Mouse (Mus musculus) ovary, postnatal 36 days (tissue): ENCODE measurements around the gene Srarp.

ENCODE experiments used
- DNase-seq: peaks from one replicate; pipeline ENCODE4 v3.0.0; 2022; ENCODE audit warnings: low spot score, mixed read lengths

The Srarp gene

DNA sequence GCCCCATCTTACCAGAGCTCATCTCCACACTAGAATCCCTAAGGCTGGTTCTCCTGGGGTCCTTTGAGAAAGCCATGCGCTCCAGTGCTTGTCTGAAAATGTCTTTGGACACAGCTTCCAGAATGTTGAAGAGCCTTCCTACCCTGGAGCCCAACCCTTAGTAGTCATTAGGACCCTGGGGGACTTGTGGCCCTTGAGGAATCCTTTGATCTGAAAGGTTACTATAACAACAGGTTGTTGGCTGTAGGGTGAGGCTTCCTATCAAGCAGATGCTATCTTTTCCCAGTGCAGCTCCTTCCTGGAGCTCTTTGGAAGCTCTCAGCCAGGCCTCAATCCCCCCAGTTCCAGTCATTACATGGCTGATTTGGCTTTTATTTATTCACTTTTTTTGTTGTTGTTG is at the start of gene Srarp:
Gene Srarp, minus strand, starts transcription at position 132 of the 400 bp plus-strand sequence.
- DNase-seq = no peak

DNA sequence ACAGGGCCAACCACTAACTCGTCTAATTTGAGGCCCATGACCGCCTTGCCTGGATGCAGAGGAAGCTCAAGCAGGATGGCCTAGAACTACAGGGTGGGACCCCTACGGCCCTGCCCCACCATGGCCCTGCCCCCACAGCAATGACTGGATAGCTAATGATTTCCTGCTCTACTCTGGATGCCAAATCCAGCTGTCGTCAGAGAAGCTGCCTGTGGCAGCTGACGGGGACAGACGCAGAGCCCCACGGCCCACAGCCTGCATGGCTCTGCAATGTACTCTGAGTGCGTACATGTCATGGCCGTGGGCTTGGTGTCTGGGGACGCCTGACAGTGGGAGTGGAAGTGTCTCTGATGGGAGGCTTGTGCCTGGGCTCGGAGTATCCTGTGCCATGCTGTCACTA is 48.2 kb upstream of the Srarp start:
- DNase-seq = no peak

DNA sequence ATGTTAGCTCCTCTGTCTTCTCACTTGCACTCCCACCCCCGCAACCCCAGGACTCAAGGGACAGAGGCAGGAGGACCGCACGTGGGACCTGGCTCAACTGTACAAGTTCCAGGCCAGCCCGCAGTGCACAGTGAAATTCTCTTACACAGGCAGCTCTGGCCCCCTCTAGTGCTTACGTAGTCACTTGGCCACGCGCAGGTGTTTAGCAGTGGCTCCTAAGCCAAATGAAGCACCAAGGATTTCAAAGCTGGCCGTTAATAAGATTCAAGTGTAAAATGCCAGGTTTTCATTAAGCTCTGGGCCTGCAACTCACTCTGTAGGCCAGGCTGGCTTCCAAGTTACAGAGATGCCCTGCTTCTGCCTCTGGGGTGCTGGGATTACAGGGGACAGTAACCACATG is 43.5 kb upstream of the Srarp start:
- DNase-seq = no peak

DNA sequence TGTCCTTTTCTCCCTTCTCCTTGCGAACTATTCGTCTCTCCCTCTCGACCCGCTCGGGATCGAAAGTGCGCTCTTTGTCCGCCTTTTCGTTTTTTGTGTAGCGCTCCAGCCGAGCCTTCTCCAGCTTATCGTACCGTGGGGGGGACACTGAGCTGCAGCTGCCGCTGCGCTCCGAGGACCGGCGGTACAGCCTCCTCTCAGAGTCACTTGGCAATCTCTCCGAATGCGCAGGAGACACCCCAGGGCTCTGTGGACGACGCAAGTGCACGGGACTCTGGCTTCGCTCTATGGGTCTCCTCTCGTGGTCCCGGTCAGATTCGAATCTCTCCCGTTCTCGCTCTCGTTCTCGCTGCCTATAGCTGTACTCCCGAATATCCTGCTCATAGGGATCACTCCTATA is 42.9 kb upstream of the Srarp start:
- no peak for DNase-seq

DNA sequence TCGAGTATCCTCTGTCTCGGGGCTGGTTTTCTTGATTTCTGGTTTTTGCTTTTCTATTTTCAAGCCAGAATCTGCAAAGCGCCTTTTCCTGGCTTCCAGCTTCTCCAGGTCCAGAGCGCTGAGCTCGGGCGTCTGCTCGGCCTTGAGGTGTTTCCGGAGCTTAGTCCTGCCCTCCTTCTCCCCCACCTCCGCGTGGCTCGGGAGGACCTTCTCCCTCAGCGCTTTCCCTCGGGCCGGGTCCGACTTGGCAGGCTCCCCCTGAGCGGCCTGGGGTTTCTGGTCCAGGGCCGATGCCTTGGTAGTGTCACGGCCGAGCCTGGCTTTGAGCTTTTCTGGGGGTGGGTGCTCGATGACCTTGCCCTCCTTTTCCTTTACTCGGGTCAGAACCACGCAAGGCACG is 42.3 kb upstream of the Srarp start:
- peak; percentile 44 for DNase-seq

DNA sequence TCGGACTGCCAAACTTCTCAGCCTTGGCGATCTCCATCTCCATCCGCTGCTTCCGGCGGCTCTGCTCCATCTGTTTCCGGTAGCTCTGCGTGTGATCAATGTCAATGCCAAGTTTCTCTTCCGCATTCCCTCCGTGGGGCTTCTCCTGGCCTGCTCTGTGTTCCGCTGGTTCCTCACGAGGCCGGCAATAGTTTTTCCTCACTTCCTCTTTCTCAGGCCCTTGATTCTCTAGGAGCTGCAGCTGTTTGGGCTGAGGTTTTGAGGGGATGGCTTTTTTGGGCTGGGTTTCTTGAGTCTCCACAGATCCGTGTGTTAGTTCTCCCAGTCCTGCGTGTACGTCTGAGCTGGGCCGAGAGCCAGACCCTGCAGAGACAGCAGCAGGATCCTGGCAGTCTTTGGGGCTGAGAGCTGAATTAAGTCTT is 41.8 kb upstream of the Srarp start:
- no peak for DNase-seq

DNA sequence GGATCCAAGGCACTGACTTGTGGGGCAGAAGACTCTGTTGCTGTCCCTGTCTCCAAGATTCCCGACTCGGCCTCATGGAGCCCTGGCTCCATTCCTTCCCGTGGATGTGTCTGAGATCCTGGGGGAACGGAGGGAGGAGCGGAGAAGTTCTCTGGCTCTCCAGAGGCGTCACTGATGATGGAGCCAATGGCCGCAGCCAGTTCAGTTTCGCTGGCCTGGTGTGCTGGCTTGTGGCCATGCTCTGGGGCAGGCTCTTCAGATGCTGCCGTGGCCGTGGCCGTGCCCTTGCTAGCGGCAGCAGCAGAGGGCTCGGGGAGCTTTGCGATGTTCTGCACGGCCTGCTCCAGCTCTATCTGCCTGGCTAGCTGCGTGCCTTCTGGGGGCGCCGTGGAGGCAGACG is 38.5 kb upstream of the Srarp start:
- DNase-seq = no peak

DNA sequence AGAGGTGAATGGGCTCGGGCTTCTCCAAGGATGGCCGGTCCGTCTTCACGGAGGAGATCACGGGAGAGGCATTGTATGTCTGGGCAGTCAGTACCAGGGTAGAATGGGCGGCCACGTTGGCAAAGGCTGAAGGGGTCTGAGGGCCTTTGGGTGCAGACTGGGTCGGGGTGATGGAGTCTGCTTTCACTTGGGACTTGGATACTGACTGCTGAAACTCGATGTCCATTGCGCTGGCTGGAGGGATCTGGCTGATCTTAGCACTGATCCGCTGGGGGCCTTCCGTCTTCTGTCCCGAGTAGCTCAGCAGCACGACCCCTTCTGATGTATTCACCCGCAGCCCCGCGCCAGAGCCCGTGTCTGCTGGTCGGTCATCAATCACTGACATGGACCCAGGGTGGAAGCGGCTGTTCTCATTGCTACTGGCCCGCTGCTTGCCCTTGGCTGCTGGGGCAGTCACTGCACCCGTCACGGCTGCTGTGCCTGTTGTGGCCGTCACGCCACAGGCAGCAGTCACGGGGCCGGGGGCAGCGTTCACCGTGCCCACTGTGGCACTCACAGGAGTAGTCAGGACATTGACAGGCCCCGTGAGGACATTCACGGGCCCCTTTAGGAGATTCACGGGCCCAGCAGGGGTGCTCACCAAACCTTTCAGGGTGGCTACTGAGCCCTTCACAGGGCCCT is 36.9 kb upstream of the Srarp start:
- no peak for DNase-seq

DNA sequence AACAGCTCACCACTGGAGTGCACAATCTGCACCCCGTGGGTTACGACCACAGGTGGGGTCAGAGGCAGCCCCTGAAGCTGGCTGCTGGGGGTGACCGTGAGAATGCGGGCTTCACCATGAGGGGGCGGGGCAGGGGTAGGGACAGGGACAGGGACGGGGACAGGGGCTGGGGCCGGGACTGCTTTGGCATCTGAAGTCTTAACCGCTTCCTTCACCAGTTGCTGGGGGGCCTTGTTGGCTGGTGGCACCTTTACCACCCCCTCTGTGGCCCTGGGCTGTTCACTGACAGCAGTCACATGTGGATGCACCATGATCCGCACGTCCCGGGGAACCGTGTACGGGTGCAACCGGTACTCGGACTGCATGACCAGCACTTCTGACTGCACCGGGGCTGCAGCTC is 35.6 kb upstream of the Srarp start:
- DNase-seq = no peak

DNA sequence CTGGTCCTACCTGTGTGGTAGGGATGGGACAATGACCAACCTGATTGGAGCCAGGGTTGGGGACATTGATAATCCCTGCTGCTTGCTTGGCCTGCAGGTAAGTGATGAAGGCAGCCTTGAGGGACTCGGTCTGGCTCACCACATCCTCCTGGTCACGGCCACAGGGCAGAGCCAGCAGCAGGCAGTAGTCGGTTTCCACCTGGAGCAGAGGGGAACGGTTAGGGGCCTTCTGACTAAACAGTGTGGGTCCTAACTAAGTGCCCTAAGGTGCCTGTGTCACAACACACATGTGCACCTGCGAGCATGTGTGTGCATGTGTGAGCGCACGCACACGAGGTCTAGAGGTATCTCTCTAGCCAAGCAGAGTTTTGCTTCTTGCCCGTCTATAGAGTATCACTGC is 33.4 kb upstream of the Srarp start:
- no peak for DNase-seq

DNA sequence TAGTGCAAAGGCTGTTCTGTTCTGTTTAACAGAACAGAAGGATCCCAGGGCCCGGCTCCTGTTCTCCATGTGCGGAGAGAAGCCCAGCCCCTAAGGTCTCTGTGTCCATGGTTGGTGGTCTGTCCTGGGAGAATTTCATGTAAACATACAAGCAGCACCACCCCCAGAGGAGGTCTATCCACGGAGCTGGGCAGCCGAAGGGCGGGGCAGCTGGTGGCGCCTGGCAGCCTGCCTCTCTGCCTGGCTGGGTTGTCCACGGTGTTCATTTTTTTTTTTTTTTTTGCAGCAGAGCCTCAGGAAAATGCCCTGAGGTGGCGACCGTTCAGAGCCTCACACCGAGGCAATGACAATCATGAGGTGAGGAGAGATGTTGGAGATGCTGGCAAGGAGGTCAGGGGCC is 32.7 kb upstream of the Srarp start:
- DNase-seq = no peak

DNA sequence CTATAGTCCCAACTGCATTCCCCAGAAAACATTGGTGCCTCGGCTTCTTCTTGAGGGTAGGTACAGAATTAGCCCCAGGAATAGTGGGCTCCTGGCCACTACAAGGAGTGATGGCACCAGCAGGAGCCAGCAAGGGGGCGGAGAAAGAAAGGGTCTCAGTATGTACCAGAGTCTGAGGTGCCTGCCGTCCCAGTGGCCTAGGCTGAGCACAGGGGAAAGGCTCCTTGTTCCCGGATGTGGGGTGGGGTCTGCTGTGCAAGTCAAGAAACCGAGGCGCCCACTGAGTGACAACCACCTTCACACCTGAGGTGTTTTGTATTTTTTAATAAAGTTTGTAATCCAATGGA is 31.6 kb upstream of the Srarp start:
- no peak for DNase-seq

DNA sequence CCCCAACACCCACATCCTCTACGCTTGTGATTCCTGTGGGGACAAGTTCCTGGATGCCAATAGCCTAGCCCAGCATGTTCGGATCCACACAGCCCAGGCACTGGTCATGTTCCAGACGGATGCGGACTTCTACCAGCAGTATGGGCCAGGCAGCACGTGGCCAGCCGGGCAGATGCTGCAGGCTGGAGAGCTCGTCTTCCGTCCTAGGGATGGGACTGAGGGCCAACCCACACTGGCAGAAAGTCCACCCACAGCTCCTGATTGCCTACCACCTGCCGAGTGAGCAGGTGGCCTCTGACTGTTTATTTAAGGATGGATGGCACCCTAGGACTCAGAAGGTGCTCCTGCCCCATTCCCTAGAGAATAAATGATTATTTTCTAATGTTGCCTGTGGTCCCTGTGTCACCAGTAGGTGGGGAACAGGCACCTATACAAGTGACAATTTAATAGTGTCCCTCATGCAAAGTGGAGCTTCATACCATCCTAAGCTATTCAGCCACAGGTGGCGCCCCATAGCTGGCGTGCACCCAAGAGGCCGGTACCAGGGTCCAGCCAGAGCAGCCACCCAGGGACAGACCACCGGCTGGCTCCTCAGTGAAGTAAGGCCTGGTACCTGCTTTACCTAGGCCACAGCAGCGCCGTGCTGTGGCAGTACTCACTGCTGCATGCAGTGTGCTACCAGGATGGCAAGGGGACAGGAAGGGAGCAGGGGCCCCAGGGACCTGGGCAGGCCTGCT is 31.1 kb upstream of the Srarp start:
- DNase-seq = no peak

DNA sequence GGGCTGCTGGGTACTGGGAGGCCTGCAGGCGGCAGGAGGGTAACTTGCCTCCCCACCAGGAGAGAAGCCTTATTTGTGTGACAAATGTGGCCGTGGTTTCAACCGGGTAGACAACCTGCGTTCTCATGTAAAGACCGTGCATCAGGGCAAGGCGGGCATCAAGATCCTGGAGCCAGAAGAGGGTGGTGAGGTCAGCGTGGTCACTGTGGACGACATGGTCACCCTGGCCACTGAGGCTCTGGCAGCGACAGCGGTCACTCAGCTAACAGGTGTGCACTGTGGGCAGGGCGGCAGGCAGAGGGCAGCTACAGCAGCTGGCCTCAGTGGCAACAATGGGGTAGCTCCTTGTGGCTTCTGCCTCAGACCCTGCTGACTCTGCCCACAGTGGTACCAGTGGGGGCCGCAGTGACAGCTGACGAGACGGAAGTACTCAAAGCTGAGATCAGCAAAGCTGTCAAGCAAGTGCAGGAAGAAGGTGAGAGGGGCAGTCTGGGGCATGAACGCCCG is 30.4 kb upstream of the Srarp start:
- DNase-seq = no peak

DNA sequence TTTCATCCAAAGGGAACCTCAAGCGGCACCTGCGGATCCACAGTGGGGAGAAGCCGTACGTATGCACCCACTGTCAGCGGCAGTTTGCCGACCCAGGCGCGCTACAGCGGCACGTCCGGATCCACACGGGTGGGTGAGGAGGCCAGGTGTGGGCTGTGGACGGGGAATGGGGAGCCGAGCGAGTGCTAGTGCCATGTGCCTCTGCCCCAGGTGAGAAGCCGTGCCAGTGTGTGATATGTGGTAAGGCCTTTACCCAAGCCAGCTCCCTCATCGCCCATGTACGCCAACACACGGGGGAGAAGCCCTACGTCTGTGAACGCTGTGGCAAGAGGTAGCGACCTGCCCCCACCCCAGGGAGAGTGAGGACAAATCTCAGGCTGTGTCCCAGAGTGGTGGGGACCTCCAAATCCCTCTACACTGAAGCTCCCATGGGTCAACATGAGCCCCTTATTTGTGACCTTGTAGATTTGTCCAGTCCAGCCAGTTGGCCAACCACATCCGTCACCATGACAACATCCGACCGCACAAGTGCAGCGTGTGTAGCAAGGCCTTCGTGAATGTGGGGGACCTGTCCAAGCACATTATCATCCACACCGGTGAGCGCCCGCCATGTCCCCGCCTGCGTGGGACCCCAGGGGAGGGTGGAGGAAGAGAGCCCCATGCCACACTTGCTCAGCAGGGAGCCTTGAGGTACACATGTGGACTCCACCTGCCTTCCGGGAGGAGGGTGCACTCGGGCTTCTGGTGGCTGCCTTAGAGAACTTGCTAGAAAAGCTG is 29.8 kb upstream of the Srarp start:
- no peak for DNase-seq

DNA sequence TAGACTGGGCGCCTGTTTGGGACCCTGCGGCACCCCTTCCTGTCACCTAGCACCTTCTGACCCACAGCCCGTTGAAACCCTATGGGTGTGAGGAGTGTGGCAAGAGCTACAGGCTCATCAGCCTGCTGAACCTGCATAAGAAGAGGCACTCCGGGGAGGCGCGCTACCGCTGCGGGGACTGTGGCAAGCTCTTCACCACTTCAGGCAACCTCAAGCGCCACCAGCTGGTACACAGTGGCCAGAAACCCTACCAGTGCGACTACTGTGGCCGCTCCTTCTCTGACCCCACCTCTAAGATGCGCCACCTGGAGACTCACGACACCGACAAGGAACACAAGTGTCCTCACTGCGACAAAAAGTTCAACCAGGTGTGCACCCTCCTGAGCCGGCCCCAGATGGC is 28.8 kb upstream of the Srarp start:
- DNase-seq = no peak

DNA sequence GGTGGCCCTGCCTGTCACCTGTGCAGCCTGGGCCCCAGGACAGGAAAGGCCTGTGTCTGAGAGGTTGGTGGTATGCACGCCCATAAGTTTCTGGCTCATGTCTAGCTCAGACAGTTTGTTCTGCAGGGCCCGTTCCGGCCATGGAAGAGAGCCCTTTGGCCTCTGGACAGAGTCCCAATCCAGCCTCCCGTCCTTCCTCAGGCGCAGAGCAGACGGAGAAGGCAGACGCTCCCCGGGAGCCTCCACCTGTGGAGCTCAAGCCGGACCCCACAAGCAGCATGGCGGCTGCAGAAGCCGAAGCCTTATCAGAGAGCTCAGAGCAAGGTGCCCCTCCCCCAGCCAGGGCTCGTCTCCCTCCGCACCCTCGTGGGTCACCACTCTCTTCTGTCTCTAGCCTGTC is 27.6 kb upstream of the Srarp start:
- no peak for DNase-seq

DNA sequence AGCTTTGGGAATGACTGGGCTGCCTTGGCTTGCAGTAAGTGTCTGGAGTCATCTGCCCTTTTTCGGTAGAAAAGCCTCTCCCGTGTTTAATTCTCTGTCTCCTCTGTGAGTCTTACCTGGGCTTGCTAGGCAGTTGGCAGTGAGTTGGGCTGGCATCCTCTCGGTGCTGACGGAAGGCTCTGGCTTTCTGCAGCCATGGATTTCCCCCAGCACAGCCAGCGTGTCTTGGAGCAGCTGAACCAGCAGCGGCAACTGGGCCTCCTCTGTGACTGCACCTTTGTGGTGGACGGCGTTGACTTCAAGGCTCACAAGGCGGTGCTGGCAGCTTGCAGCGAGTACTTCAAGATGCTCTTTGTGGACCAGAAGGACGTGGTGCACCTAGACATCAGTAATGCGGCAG is 25.7 kb upstream of the Srarp start:
- no peak for DNase-seq

DNA sequence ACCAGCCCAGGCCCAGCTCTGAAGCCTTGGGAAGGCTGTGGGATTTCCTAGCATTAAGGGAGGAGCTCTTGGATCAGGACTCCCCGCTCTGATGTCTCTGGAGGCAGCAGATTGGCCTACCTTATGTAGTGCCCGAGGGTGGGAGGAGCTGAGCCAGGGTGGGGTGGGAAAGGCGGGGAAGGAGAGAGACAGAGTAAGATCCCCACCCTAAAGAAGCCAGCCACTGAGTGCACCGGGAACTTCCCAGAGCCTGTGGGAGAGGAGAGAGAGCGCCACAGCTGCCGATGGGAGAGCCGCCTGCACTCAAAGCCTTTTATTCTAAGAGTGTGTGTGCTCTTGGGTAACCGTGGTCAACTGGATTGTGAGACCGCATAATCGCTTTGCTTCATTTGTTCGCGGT is 25.2 kb upstream of the Srarp start:
- no peak for DNase-seq

DNA sequence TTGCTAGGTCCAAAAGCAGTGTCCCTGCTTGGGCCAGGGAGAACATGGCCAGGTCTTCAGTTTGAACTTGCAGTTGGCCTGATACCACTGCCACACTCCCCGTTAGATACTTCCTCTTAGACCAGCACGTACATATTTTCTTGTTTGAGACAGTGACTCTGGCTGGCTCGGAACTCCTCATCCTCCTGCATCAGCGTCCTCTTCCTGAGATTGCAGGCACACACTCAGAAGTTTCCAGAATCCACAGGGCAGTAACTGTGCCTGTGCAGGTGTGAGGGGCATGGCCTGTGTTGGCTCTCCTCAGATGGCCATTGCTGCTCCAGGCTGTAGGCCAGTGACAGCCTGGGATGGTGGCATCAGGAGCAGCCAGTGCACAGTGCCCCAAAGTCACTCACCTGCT is 24.6 kb upstream of the Srarp start:
- DNase-seq = no peak

DNA sequence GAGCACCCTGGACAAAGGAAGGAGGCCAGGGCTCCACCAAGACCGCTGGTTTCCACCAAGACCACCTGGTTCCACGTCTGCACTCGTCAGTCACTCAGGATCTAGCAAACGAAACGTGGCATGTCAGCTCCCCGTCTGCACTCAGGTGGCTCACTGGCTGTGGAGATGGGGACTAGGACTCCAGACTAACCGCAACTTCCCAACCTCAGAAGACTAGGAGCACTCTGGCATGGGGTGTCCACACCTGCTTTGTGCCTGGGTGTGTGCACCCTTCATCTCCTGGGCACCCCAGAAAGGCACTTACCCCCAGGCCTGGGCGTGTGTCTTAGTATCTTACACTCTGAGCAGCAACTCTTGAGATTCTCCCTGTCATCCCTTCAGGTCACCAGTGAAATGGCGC is 23.9 kb upstream of the Srarp start:
- DNase-seq = no peak

DNA sequence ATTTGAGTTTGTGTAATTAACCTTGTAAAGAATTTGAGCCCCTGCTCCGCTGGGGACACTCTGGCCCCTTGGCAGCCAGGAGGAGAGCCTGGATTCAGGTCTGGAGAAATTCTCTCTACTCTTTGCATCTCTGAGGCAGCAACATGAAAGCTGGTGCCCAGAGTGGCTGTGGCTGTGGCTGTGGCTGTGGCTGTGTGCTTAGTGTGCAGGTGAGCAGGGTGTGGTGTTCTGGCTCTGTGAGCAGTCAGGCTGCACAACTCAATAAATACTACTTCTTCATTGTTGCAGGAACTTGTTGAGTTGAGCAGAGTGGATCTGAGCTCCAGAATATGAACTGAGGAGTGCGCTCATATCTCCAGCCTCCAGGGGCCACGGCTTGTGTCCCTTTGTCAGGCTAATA is 23.0 kb upstream of the Srarp start:
- no peak for DNase-seq

DNA sequence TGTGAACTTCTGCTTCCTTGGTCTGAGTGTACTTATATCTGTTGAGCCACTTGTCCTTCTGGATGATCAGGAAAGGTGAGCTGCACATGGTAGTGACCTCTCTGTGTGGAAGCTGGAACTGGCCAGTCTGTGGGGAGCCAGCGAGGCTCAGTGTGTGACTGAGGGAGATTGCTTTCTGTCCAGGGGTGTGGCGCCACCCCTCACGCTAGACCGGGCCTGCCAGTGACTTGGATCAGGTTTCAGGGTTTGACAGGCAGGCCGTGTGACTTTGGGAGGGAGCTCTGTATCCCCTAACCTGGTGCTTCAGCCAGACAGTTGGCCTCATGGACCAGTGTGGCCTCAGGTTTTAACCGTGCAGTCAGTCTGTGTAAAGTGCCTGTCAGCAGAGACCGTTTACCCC is 22.3 kb upstream of the Srarp start:
- no peak for DNase-seq
